Mouse (Mus musculus): ENCODE data around the gene Vps35. TPM values are rescaled to one million over a fixed set of nuclear protein-coding genes. Genes with fewer than 3 reads are reported as not detected.
A peak's percentile ranks its signal among the peaks of the same experiment; 100 is the strongest.

Vps35 gene
- 52.5 and 61.9 TPM in 2 replicates for polyA plus RNA-seq (2012; rRNA removed)
- polyA plus RNA-seq (2014; fragmentation: Nextera tagmentation; extraction: Ambion mirVana) = 123 and 125 TPM in 2 replicates

- H3K9me3 ChIP-seq (ENCODE audit: control insufficient read depth, low read length) = no peaks in the 10 kb centered on the region
- peak within 1 kb of the TSS; percentile 94 for H3K4me3 ChIP-seq (replicated peaks; ENCODE audit: low read length)
- peak within 1 kb of the TSS; percentile 66 for H3K4me2 ChIP-seq (replicated peaks; ENCODE audit: low read depth, low read length, severe bottlenecking)
- peak; percentile 98 for ATAC-seq (ENCODE audit: low FRiP score, low read depth)
- no peaks in the 10 kb centered on the region for H3K27me3 ChIP-seq (ENCODE audit: control insufficient read depth, insufficient read depth, low read length)
- H3K9ac ChIP-seq (ENCODE audit: low read depth, low read length, severe bottlenecking) = peak within 1 kb of the TSS; percentile 89
- peaks cover 21% of the 10 kb centered on the region for H3K36me3 ChIP-seq (ENCODE audit: control insufficient read depth, insufficient read depth, low read length)
- peak; percentile 77; the same call in 1 of the 2 replicates for TF ChIP-seq POLR2A (IDR thresholded peaks at IDR 0.05; ENCODE audit: borderline replicate concordance, extremely low read depth, insufficient read depth, insufficient read length)
- DNase-seq (ENCODE audit: low spot score) = peak; percentile 99
- H3K27ac ChIP-seq (replicated peaks; ENCODE audit: low read depth, low read length) = peak within 1 kb of the TSS; percentile 96
- 1% methylated on average over 60 of the region's 63 CpGs for WGBS
- peaks cover 19% of the 10 kb centered on the region for H3K4me1 ChIP-seq (ENCODE audit: control insufficient read depth, insufficient read depth, low read length)
Observed at GRCm38 (mm10) chr8:85299434-85300077, at the start of gene Vps35, which contains the start of gene Orc6. Vps35 (minus strand) TSS chr8:85299802. Orc6 (plus strand) TSS chr8:85299632.

GRCm38 (mm10) chr8:85339871-85340573 is 40.4 kb upstream of the Vps35 start:
- H3K9ac ChIP-seq (ENCODE audit: low read depth, low read length, severe bottlenecking) = no peak overlapping the region
- ATAC-seq (ENCODE audit: low FRiP score, low read depth) = no peak
- no peak overlapping the region for H3K4me2 ChIP-seq (replicated peaks; ENCODE audit: low read depth, low read length, severe bottlenecking)
- no peaks in the 10 kb centered on the region for H3K4me1 ChIP-seq (ENCODE audit: control insufficient read depth, insufficient read depth, low read length)
- WGBS = 70% methylated on average over 5 of the region's 5 CpGs
- DNase-seq (ENCODE audit: low spot score) = no peak
- H3K9me3 ChIP-seq (ENCODE audit: control insufficient read depth, low read length) = no peaks in the 10 kb centered on the region
- no peak for TF ChIP-seq POLR2A (IDR thresholded peaks at IDR 0.05; ENCODE audit: borderline replicate concordance, extremely low read depth, insufficient read depth, insufficient read length)
- H3K27ac ChIP-seq (replicated peaks; ENCODE audit: low read depth, low read length) = no peak overlapping the region
- no peaks in the 10 kb centered on the region for H3K27me3 ChIP-seq (ENCODE audit: control insufficient read depth, insufficient read depth, low read length)
- H3K4me3 ChIP-seq (replicated peaks; ENCODE audit: low read length) = no peak overlapping the region
- H3K36me3 ChIP-seq (ENCODE audit: control insufficient read depth, insufficient read depth, low read length) = no peaks in the 10 kb centered on the region

GRCm38 (mm10) chr8:85337681-85338080 is 38.1 kb upstream of the Vps35 start:
- Histone ChIP-seq H3K4me3 (replicated peaks; ENCODE audit: low read length) (no peak overlapping the region), H3K36me3 (ENCODE audit: control insufficient read depth, insufficient read depth, low read length) (no peaks in the 10 kb centered on the region), H3K27me3 (ENCODE audit: control insufficient read depth, insufficient read depth, low read length) (no peaks in the 10 kb centered on the region), H3K9me3 (ENCODE audit: control insufficient read depth, low read length) (no peaks in the 10 kb centered on the region), H3K9ac (ENCODE audit: low read depth, low read length, severe bottlenecking) (no peak overlapping the region), H3K27ac (replicated peaks; ENCODE audit: low read depth, low read length) (no peak overlapping the region), H3K4me1 (ENCODE audit: control insufficient read depth, insufficient read depth, low read length) (no peaks in the 10 kb centered on the region), H3K4me2 (replicated peaks; ENCODE audit: low read depth, low read length, severe bottlenecking) (no peak overlapping the region)
- TF ChIP-seq POLR2A (IDR thresholded peaks at IDR 0.05; ENCODE audit: borderline replicate concordance, extremely low read depth, insufficient read depth, insufficient read length) = no peak
- ATAC-seq (ENCODE audit: low FRiP score, low read depth) (no peak), DNase-seq (ENCODE audit: low spot score) (no peak)
- whole genome bisulfite sequencing = 61% methylated on average over 4 of the region's 4 CpGs

GRCm38 (mm10) chr8:85336211-85336933 is 36.8 kb upstream of the Vps35 start:
- WGBS = 58% methylated on average over 6 of the region's 6 CpGs
- Histone ChIP-seq H3K27me3 (ENCODE audit: control insufficient read depth, insufficient read depth, low read length) (no peaks in the 10 kb centered on the region), H3K27ac (replicated peaks; ENCODE audit: low read depth, low read length) (no peak overlapping the region), H3K36me3 (ENCODE audit: control insufficient read depth, insufficient read depth, low read length) (no peaks in the 10 kb centered on the region), H3K4me1 (ENCODE audit: control insufficient read depth, insufficient read depth, low read length) (no peaks in the 10 kb centered on the region), H3K9me3 (ENCODE audit: control insufficient read depth, low read length) (no peaks in the 10 kb centered on the region), H3K4me3 (replicated peaks; ENCODE audit: low read length) (no peak overlapping the region), H3K9ac (ENCODE audit: low read depth, low read length, severe bottlenecking) (no peak overlapping the region), H3K4me2 (replicated peaks; ENCODE audit: low read depth, low read length, severe bottlenecking) (no peak overlapping the region)
- no peak for ATAC-seq (ENCODE audit: low FRiP score, low read depth)
- DNase-seq (ENCODE audit: low spot score) = no peak
- no peak for TF ChIP-seq POLR2A (IDR thresholded peaks at IDR 0.05; ENCODE audit: borderline replicate concordance, extremely low read depth, insufficient read depth, insufficient read length)

GRCm38 (mm10) chr8:85335105-85335504 is 35.5 kb upstream of the Vps35 start:
- H3K4me3 ChIP-seq (replicated peaks; ENCODE audit: low read length) = no peak overlapping the region
- H3K27me3 ChIP-seq (ENCODE audit: control insufficient read depth, insufficient read depth, low read length) = no peaks in the 10 kb centered on the region
- no peak overlapping the region for H3K9ac ChIP-seq (ENCODE audit: low read depth, low read length, severe bottlenecking)
- no peak overlapping the region for H3K27ac ChIP-seq (replicated peaks; ENCODE audit: low read depth, low read length)
- H3K36me3 ChIP-seq (ENCODE audit: control insufficient read depth, insufficient read depth, low read length) = no peaks in the 10 kb centered on the region
- ATAC-seq (ENCODE audit: low FRiP score, low read depth) (no peak), DNase-seq (ENCODE audit: low spot score) (no peak)
- H3K4me2 ChIP-seq (replicated peaks; ENCODE audit: low read depth, low read length, severe bottlenecking) = no peak overlapping the region
- no peaks in the 10 kb centered on the region for H3K4me1 ChIP-seq (ENCODE audit: control insufficient read depth, insufficient read depth, low read length)
- TF ChIP-seq POLR2A (IDR thresholded peaks at IDR 0.05; ENCODE audit: borderline replicate concordance, extremely low read depth, insufficient read depth, insufficient read length) = no peak
- no peaks in the 10 kb centered on the region for H3K9me3 ChIP-seq (ENCODE audit: control insufficient read depth, low read length)
